Mouse (Mus musculus) MEL (cell line): ENCODE data around the gene Ndc1. TPM values are rescaled to one million over a fixed set of nuclear protein-coding genes. Genes with fewer than 3 reads are reported as not detected.

ENCODE experiments used
- DNase-seq: peaks from one replicate; pipeline ENCODE4 v3.0.0; 2011; ENCODE audit warnings: low read depth, low spot score
- H3K27ac ChIP-seq: 2 replicates; pipeline ENCODE4 v1.5.1; 2012; ENCODE audit warnings: low read depth, mild to moderate bottlenecking, control low read depth, low read length, moderate library complexity; ENCODE audit not compliant: control insufficient read depth
- H3K27me3 ChIP-seq, 2 experiments: fragments of 150-350 bp in 1 of 2; sonication (generic) in 1 of 2; 2 replicates each; pipeline ENCODE4 v1.6.1; 2012; ENCODE audit warnings: low read length in 2 of 2, mild to moderate bottlenecking in 2 of 2, improper control_type of control experiment in 1 of 2, moderate library complexity in 1 of 2; ENCODE audit not compliant: insufficient read depth in 2 of 2, control insufficient read depth in 1 of 2
- H3K36me3 ChIP-seq, 2 experiments: 2 replicates each; pipeline ENCODE4 v1.6.1; 2012 to 2014; ENCODE audit warnings: low read length in 2 of 2, improper control_type of control experiment in 1 of 2, inconsistent platforms in 1 of 2, mild to moderate bottlenecking in 1 of 2; ENCODE audit not compliant: insufficient read depth in 2 of 2, control insufficient read depth in 1 of 2
- H3K4me1 ChIP-seq, 2 experiments: fragments of 150-350 bp in 1 of 2; sonication (generic) in 1 of 2; 2 replicates each; pipeline ENCODE4 v1.6.1; 2012; ENCODE audit warnings: low read length in 2 of 2, improper control_type of control experiment in 1 of 2, mild to moderate bottlenecking in 1 of 2; ENCODE audit not compliant: insufficient read depth in 2 of 2, control insufficient read depth in 1 of 2
- H3K4me3 ChIP-seq, 2 experiments: fragments of 150-350 bp in 1 of 2; sonication (generic) in 1 of 2; 2 replicates each; pipeline ENCODE4 v1.5.1; 2012; ENCODE audit warnings: low read depth in 2 of 2, low read length in 2 of 2, mild to moderate bottlenecking in 2 of 2, moderate library complexity in 2 of 2, control low read depth in 1 of 2, improper control_type of control experiment in 1 of 2; ENCODE audit not compliant: control insufficient read depth in 1 of 2, insufficient read depth in 1 of 2
- H3K79me2 ChIP-seq: 2 replicates; pipeline ENCODE4 v1.6.1; 2012; ENCODE audit warnings: mild to moderate bottlenecking, low read length, moderate library complexity; ENCODE audit not compliant: control insufficient read depth, poor library complexity, insufficient read depth
- H3K9ac ChIP-seq: 2 replicates; pipeline ENCODE4 v1.6.1; 2012; ENCODE audit warnings: low read depth, mild to moderate bottlenecking, control low read depth, low read length, moderate library complexity; ENCODE audit not compliant: control insufficient read depth, poor library complexity, severe bottlenecking
- H3K9me3 ChIP-seq: fragments of 150-350 bp; sonication (generic); replicated peaks from 2 replicates; pipeline ENCODE4 v1.6.1; 2012; ENCODE audit warnings: mild to moderate bottlenecking, low read length, improper control_type of control experiment, moderate library complexity; ENCODE audit not compliant: insufficient read depth
- CHD1 ChIP-seq: IDR thresholded peaks from 2 replicates; pipeline ENCODE4 v1.6.1; 2012; ENCODE audit warnings: low read depth, mild to moderate bottlenecking, inconsistent platforms, low read length, improper control_type of control experiment
- ELF1 ChIP-seq: IDR thresholded peaks from 2 replicates; pipeline ENCODE4 v1.6.1; 2014; ENCODE audit warnings: low read depth, mild to moderate bottlenecking, inconsistent platforms, low read length, improper control_type of control experiment, moderate library complexity
- EP300 ChIP-seq, 2 experiments: IDR thresholded peaks; 2 replicates each; pipeline ENCODE4 v1.6.1; 2011; ENCODE audit warnings: improper control_type of control experiment in 2 of 2, low read length in 2 of 2, low read depth in 1 of 2, mild to moderate bottlenecking in 1 of 2
- ETS1 ChIP-seq: IDR thresholded peaks from 2 replicates; pipeline ENCODE4 v1.6.1; 2012; ENCODE audit warnings: low read depth, mild to moderate bottlenecking, inconsistent platforms, low read length, improper control_type of control experiment, moderate library complexity
- GABPA ChIP-seq: IDR thresholded peaks from 2 replicates; pipeline ENCODE4 v1.6.1; 2012; ENCODE audit warnings: low read depth, mild to moderate bottlenecking, inconsistent platforms, low read length, improper control_type of control experiment, moderate library complexity
- GATA1 ChIP-seq: IDR thresholded peaks from 2 replicates; pipeline ENCODE4 v1.6.1; 2011; ENCODE audit warnings: low read depth, low read length, improper control_type of control experiment
- JUND ChIP-seq: IDR thresholded peaks from 2 replicates; pipeline ENCODE4 v1.6.1; 2011; ENCODE audit warnings: low read depth, mild to moderate bottlenecking, improper control_type of control experiment, low read length
- MAFK ChIP-seq: IDR thresholded peaks from 2 replicates; pipeline ENCODE4 v1.6.1; 2011; ENCODE audit warnings: low read depth, mild to moderate bottlenecking, low read length, improper control_type of control experiment, borderline replicate concordance
- MEF2A ChIP-seq: IDR thresholded peaks from 2 replicates; pipeline ENCODE4 v1.6.1; 2014; ENCODE audit warnings: low read depth, mild to moderate bottlenecking, inconsistent platforms, low read length, improper control_type of control experiment; ENCODE audit not compliant: poor library complexity, insufficient replicate concordance, severe bottlenecking; ENCODE audit errors: extremely low read depth
- POLR2AphosphoS2 ChIP-seq: IDR thresholded peaks from 2 replicates; pipeline ENCODE4 v1.6.1; 2011; ENCODE audit warnings: low read length, improper control_type of control experiment
- POLR2AphosphoS5 ChIP-seq: IDR thresholded peaks from 2 replicates; pipeline ENCODE4 v1.6.1; 2012; ENCODE audit warnings: low read depth, borderline replicate concordance, mild to moderate bottlenecking, inconsistent platforms, low read length, moderate library complexity, mixed read lengths
- RCOR1 ChIP-seq: IDR thresholded peaks from 2 replicates; pipeline ENCODE4 v1.6.1; 2012; ENCODE audit warnings: low read depth, mild to moderate bottlenecking, inconsistent platforms, low read length, improper control_type of control experiment
- TBP ChIP-seq: IDR thresholded peaks from 2 replicates; pipeline ENCODE4 v1.8.0; 2011; ENCODE audit warnings: low read depth, low read length, improper control_type of control experiment
- UBTF ChIP-seq: IDR thresholded peaks from 2 replicates; pipeline ENCODE4 v1.6.1; 2012; ENCODE audit warnings: low read depth, mild to moderate bottlenecking, inconsistent platforms, low read length, improper control_type of control experiment, moderate library complexity, borderline replicate concordance; ENCODE audit not compliant: insufficient read depth
- USF1 ChIP-seq: IDR thresholded peaks from 2 replicates; pipeline ENCODE4 v1.6.1; 2014; ENCODE audit warnings: low read depth, mild to moderate bottlenecking, inconsistent platforms, low read length, improper control_type of control experiment, moderate library complexity
- USF2 ChIP-seq, 2 experiments: IDR thresholded peaks; 2 replicates each; pipeline ENCODE4 v1.6.1; 2011 to 2012; ENCODE audit warnings: improper control_type of control experiment in 2 of 2, low read length in 2 of 2, borderline replicate concordance in 1 of 2, inconsistent platforms in 1 of 2, low read depth in 1 of 2, mild to moderate bottlenecking in 1 of 2; ENCODE audit not compliant: insufficient read depth in 1 of 2
- ZKSCAN1 ChIP-seq: IDR thresholded peaks from 2 replicates; pipeline ENCODE4 v1.6.1; 2012; ENCODE audit warnings: low read depth, mild to moderate bottlenecking, inconsistent platforms, low read length, improper control_type of control experiment, moderate library complexity
- polyA plus RNA-seq, 2 experiments: library from polyadenylated mRNA; stranded (reverse) in 1 of 2; unstranded in 1 of 2; fragments of >175 nt in 1 of 2; fragments of >200 nt in 1 of 2; gene quantifications; 2 replicates each; pipeline versions ENCODE4 v1.2.1 to v1.2.4; 2012; ENCODE audit warnings: low replicate concordance in 2 of 2, low read depth in 1 of 2; ENCODE audit not compliant: insufficient read length in 2 of 2, insufficient read depth in 1 of 2, missing spikeins in 1 of 2
- total RNA-seq: library from RNA; depleted of rRNA; stranded (reverse); fragments of 300-350 nt; gene quantifications from 2 replicates; pipeline ENCODE4 v1.2.3, GENCODE M21; 2012

The Ndc1 gene
- total and polyA plus RNA-seq, 3 experiments = 54.0 to 274 (median 57.2) TPM

- H3K79me2 ChIP-seq = no peaks in the 10 kb centered on the region
- no peak overlapping the region for H3K27ac ChIP-seq
- no peak overlapping the region for H3K4me3 ChIP-seq
- H3K9me3 ChIP-seq = no peaks in the 10 kb centered on the region
- TF ChIP-seq RCOR1 = no peak
- TF ChIP-seq POLR2AphosphoS2 = no peak
- no peak for TF ChIP-seq MEF2A
- TF ChIP-seq GABPA = no peak
- no peak for TF ChIP-seq USF1
- no peak for TF ChIP-seq ETS1
- TF ChIP-seq POLR2AphosphoS5 = no peak
- TF ChIP-seq UBTF = no peak
- TF ChIP-seq JUND = no peak
- TF ChIP-seq ELF1 = no peak
- H3K36me3 ChIP-seq = peaks cover 0 to 25% of the 10 kb centered on the region in 2 experiments; a peak in 2 of 4 replicates
- no peak overlapping the region for H3K9ac ChIP-seq
- DNase-seq = no peak
- H3K27me3 ChIP-seq = no peaks in the 10 kb centered on the region
- no peaks in the 10 kb centered on the region for H3K4me1 ChIP-seq
Measured at GRCm38 (mm10) chr4:107393771-107394170, 26.2 kb downstream of the Ndc1 start.

GRCm38 (mm10) chr4:107420202-107420601 is 52.6 kb downstream of the Ndc1 start:
- no peak for DNase-seq
- Histone ChIP-seq H3K9ac (no peak overlapping the region), H3K9me3 (no peaks in the 10 kb centered on the region), H3K27me3 (no peaks in the 10 kb centered on the region), H3K79me2 (no peaks in the 10 kb centered on the region), H3K36me3 (no peaks in the 10 kb centered on the region), H3K4me3 (no peak overlapping the region), H3K27ac (no peak overlapping the region), H3K4me1 (no peaks in the 10 kb centered on the region)
- TF ChIP-seq EP300 (IDR thresholded peaks at IDR 0.05; ENCODE audit: low read depth in 1 of 2, low read length in 2 of 2) (no peak), MAFK (no peak), TBP (no peak), USF2 (IDR thresholded peaks at IDR 0.05; ENCODE audit: borderline replicate concordance in 1 of 2, insufficient read depth in 1 of 2, low read depth in 1 of 2, low read length in 2 of 2) (no peak), ZKSCAN1 (no peak), CHD1 (no peak), POLR2AphosphoS5 (no peak), GATA1 (no peak)
